17 mouse cellular contexts compared by ENCODE assay signal in the genomic region with DNA sequence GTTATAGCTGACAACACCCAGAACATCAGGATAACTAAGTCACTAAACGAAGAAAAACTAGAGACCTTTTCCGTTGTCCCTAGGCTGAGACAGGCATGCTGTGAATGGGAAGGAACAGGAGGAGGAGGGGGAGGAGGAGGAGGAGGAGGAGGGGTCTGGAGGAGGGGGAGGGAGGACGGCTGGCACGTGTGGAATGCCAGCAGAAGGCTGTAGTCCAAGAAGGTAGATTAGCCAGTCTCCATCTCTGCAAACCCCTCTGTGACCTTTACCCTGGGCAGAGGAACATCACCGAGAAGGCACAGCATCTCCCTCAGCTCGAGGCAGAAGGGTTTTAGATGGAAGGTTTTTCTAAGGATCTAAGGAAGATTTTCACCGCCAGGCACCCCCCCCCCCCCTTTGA. TPM values are rescaled to one million over a fixed set of nuclear protein-coding genes. Genes with fewer than 3 reads are reported as not detected.
DNase-seq lines count a peak whose midpoint lies in the region; ATAC-seq and TF ChIP-seq lines count a peak whose summit lies in the region.
"Had no signal": no experiment of that assay in that cellular context is flagged by ENCODE, and none has a peak within 500 bp of the region (broad histone marks: within the 10 kb centered on the region; RNA-seq: fewer than 3 reads in every experiment).

No protein-coding gene starts in this region.

- H3K4me2 ChIP-seq in lung, embryonic 14.5 days = peak overlapping the region; percentile 22; the same call in 1 of the 2 replicates
- H3K4me2 ChIP-seq: embryonic facial prominence, embryonic 12.5 days; heart, embryonic 11.5 days; midbrain, embryonic 15.5 days had no signal

- H3K27ac ChIP-seq in lung, embryonic 14.5 days (ENCODE audit: low read depth) = peak overlapping the region; percentile 81
- H3K27ac ChIP-seq: embryonic facial prominence, embryonic 12.5 days; midbrain, embryonic 15.5 days had no signal

- TF ChIP-seq CTCF in lung, embryonic 14.5 days (IDR thresholded peaks at IDR 0.05; ENCODE audit: low read depth) = no peak

- H3K9ac ChIP-seq in lung, embryonic 14.5 days = no peak overlapping the region
- H3K9ac ChIP-seq: embryonic facial prominence, embryonic 12.5 days; midbrain, embryonic 15.5 days had no signal

- no peaks in the 10 kb centered on the region for H3K36me3 ChIP-seq in lung, embryonic 14.5 days (ENCODE audit: insufficient read depth)
- H3K36me3 ChIP-seq: embryonic facial prominence, embryonic 12.5 days; midbrain, embryonic 15.5 days had no signal

- no peak overlapping the region for H3K4me3 ChIP-seq in lung, embryonic 14.5 days (ENCODE audit: low read depth, low read length)
- H3K4me3 ChIP-seq: embryonic facial prominence, embryonic 12.5 days; midbrain, embryonic 15.5 days had no signal

- WGBS in lung, embryonic 14.5 days = 12% methylated on average over 7 of the region's 7 CpGs

- peaks cover 7% of the 10 kb centered on the region for H3K4me1 ChIP-seq in lung, embryonic 14.5 days (ENCODE audit: insufficient read depth)
- H3K4me1 ChIP-seq: midbrain, embryonic 15.5 days had no signal

- H3K9me3 ChIP-seq in lung, embryonic 14.5 days (ENCODE audit: low read depth, low read length) = no peaks in the 10 kb centered on the region
- H3K9me3 ChIP-seq: embryonic facial prominence, embryonic 12.5 days; midbrain, embryonic 15.5 days had no signal

- ATAC-seq in lung, embryonic 14.5 days (ENCODE audit: insufficient read depth) = peak; percentile 48
- ATAC-seq: inflammation-experienced regulatory T-cells, adult 6 months; midbrain, embryonic 15.5 days had no signal

- DNase-seq in heart, adult 11 months = peak; percentile 51
- DNase-seq in heart, adult 8-10 months (ENCODE audit: low spot score) = no peak
- no peak for DNase-seq in lung, embryonic 14.5 days
- DNase-seq in lung, postnatal 4 days = no peak
- DNase-seq in embryo, embryonic 9.5 days (ENCODE audit: extremely low spot score) = peak; percentile 40
- peak; percentile 45 for DNase-seq in mesoderm, embryonic 11.5 days (ENCODE audit: low read depth, low spot score)
- DNase-seq in frontal cortex, postnatal 36 days (ENCODE audit: low spot score in 2 of 2) = no peak
- no peak for DNase-seq in cerebellum, adult 11-12 months
- DNase-seq: adrenal gland, postnatal 14 days; gastrocnemius, postnatal 10 days; heart, postnatal 4 days; layer of hippocampus, postnatal 36 days; thymus, adult 2 months had no signal

- no peaks in the 10 kb centered on the region for H3K27me3 ChIP-seq in lung, embryonic 14.5 days (ENCODE audit: insufficient read depth, low read length)
- H3K27me3 ChIP-seq: embryonic facial prominence, embryonic 12.5 days; midbrain, embryonic 15.5 days had no signal

RNA-seq across cellular contexts. Expression of a gene that starts 17.1 kb away (rescaled TPM):
- 10 to 100 TPM; 41.8 to 50.5 (median 49.8) TPM for total RNA-seq in heart, adult 8-10 months (2022)
- 35.7 and 37.1 TPM in 2 replicates for polyA plus RNA-seq in lung, embryonic 14.5 days (2014; fragmentation: Nextera tagmentation; extraction: Ambion mirVana)

Comparison
In these comparisons a context has a peak if more than half of its experiments do, and no peak if none do; other contexts are left out.
1. DNase-seq: peak in heart, adult 11 months (single experiment), embryo, embryonic 9.5 days (single experiment) and mesoderm, embryonic 11.5 days (single experiment); none in heart, adult 8-10 months (single experiment), lung, embryonic 14.5 days (single experiment), lung, postnatal 4 days (0 of 2), frontal cortex, postnatal 36 days (0 of 2) and cerebellum, adult 11-12 months (single experiment).